Mouse (Mus musculus) neural tube, embryonic 12.5 days (tissue): ENCODE measurements at regions not wholly inside any gene's neighbourhood (a gene's known extent, or its start where the extent isn't known, plus 50 kb on each side); places are given as distances from the start of the nearest gene placed in this dataset.

Experiments used
- ATAC-seq: fragments of 200-750 bp; cut with Nextera tagmentation; 2 replicates; pipeline ENCODE4 v1.8.0; 2017; ENCODE audit warnings: low read depth, mild to moderate bottlenecking, moderate TSS enrichment, moderate library complexity; ENCODE audit not compliant: low FRiP score
- H3K27ac ChIP-seq: fragments of 300-500 bp; sonication (generic); 2 replicates; pipeline ENCODE4 v1.5.1; 2016
- H3K27me3 ChIP-seq: fragments of 300-500 bp; sonication (generic); replicated peaks from 2 replicates; pipeline ENCODE4 v1.6.1; 2016; ENCODE audit warnings: mild to moderate bottlenecking
- H3K36me3 ChIP-seq: fragments of 300-500 bp; sonication (generic); 2 replicates; pipeline ENCODE4 v1.6.1; 2016; ENCODE audit warnings: mild to moderate bottlenecking
- H3K4me1 ChIP-seq: fragments of 300-500 bp; sonication (generic); 2 replicates; pipeline ENCODE4 v1.6.1; 2016
- H3K4me2 ChIP-seq: fragments of 300-500 bp; sonication (generic); replicated peaks from 2 replicates; pipeline ENCODE4 v1.6.1; 2016; ENCODE audit warnings: mild to moderate bottlenecking
- H3K4me3 ChIP-seq: fragments of 300-500 bp; sonication (generic); 2 replicates; pipeline ENCODE4 v1.5.1; 2016
- H3K9ac ChIP-seq: fragments of 300-500 bp; sonication (generic); 2 replicates; pipeline ENCODE4 v1.6.1; 2016; ENCODE audit warnings: mild to moderate bottlenecking
- H3K9me3 ChIP-seq: fragments of 300-500 bp; sonication (generic); 2 replicates; pipeline ENCODE4 v1.6.1; 2016; ENCODE audit warnings: mild to moderate bottlenecking
- WGBS: fragments of 180-500 bp; shearing (Covaris S2); methylation state at CpG from one replicate; pipeline ENCODE4 v1.1.7; 2016; 5-methylcytosine and 5-hydroxymethylcytosine counted together

GRCm38 (mm10) chr19:14880818-14881217 lies 283.0 kb upstream of the Tle4 start:
- H3K4me3 ChIP-seq = no peak overlapping the region
- no peak overlapping the region for H3K9ac ChIP-seq
- H3K27ac ChIP-seq = no peak overlapping the region
- H3K36me3 ChIP-seq = no peaks in the 10 kb centered on the region
- WGBS = 82% methylated on average over 4 of the region's 4 CpGs
- no peak overlapping the region for H3K4me2 ChIP-seq
- no peak for ATAC-seq
- peaks cover 11% of the 10 kb centered on the region; the same call in 1 of the 2 replicates for H3K27me3 ChIP-seq
- H3K9me3 ChIP-seq = no peaks in the 10 kb centered on the region
- H3K4me1 ChIP-seq = peaks cover 16% of the 10 kb centered on the region

DNA sequence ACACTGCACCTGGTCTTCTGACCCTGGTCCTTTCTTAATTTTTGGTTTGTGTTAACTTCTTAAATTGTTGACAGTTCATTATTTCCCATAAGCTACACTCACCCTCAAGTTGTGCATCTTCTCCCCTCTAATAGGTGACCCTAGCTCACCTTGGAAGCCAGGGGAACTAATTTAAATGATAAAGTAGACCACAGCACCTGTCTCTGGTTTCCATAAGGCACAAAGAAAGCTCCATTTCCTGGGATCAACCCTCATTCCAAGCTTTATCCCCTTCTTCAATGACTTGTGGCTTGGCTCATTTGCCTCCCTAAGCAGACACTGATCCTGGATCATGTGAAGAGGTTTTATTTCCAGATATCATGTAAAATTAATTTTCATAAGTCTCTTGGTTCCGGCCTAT lies 276.1 kb upstream of the Tle4 start:
- Histone ChIP-seq H3K4me3 (no peak overlapping the region), H3K27me3 (0 out of 2 replicates have a peak, but pooled peaks cover 3% of the 10 kb centered on the region), H3K4me1 (peaks cover 9% of the 10 kb centered on the region; the same call in 1 of the 2 replicates), H3K4me2 (no peak overlapping the region), H3K36me3 (no peaks in the 10 kb centered on the region), H3K27ac (no peak overlapping the region), H3K9me3 (no peaks in the 10 kb centered on the region), H3K9ac (no peak overlapping the region)
- no peak for ATAC-seq
- 92% methylated on average over 1 of the region's 1 CpGs for WGBS

DNA sequence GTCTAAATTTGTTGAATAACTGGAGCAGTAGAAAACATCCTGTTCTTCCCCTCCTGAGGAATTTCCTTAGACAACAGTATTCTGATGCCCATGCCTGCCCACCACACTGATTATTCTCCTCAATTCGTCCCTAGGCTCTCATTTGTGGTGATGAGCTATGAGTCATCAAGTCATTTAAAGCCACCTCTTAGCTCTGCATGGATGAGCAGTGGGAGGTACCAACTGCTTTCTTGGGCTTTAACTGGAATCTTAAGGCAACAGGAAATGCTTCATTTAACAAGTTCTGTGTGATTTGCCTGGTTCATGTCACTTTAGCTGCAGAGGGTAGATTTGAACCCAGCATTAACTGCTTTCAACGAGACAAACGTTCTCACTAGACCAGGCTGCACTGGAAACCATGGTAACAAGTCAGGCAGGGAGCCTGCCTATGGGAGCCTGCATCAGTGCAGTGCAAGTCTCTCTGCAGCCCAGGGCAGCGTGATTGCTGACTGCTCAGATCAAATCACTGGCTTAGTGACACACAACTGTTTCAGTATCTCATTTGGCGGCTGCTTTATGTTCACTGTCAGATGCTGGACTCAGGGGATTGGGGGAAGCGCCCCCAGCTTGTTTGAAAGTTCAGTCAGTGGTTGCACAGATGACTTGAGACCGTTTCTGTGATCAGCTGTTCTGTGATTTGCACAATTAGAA lies 273.5 kb upstream of the Tle4 start:
- H3K36me3 ChIP-seq = no peaks in the 10 kb centered on the region
- H3K27me3 ChIP-seq = 0 out of 2 replicates have a peak, but pooled peaks cover 3% of the 10 kb centered on the region
- no peak overlapping the region for H3K9ac ChIP-seq
- H3K27ac ChIP-seq = no peak overlapping the region
- peak; percentile 93 for ATAC-seq
- WGBS = 7% methylated on average over 7 of the region's 7 CpGs
- H3K4me3 ChIP-seq = no peak overlapping the region
- peaks cover 9% of the 10 kb centered on the region; the same call in 1 of the 2 replicates for H3K4me1 ChIP-seq
- H3K4me2 ChIP-seq = no peak overlapping the region
- no peaks in the 10 kb centered on the region for H3K9me3 ChIP-seq

DNA sequence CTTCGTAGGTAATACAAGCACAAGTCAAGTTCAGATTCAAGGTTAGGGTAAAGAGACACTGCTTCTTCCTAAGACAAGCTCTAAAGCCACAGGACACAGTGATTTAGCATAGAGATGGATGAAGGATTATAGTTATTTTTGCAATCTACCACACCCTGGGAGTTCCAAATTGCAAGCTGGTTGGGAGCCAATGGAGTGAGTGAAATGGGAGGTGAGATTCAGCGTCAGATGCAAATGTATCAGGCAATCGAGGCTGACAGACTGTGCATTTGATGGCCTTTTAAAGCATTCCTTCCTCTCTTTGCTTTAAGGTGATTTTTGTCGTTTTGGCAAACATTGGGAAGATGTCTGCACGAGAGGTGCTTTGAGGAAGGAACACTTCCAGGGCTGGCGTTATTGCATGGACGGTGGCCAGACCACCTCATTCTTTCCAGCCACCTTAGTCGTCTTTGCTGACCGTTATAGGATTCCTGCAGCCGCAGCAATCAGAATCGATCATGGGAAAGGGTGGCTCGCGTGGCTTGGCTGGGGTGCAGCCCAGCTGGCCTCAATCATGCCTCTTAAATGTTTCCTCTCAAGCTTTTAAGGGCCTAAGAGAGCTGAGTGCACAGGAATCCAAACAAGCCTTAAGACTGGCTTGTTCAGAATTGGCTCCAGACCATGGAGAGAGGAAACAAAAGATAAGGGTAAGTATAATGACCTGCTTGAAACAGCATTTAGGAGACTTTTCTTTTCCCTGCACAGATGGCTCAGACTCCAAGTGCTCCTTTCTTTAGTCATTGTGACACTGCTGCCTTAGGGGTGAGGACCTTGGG lies 265.0 kb upstream of the Tle4 start:
- no peaks in the 10 kb centered on the region for H3K36me3 ChIP-seq
- H3K9ac ChIP-seq = no peak overlapping the region
- no peak overlapping the region for H3K4me3 ChIP-seq
- H3K27me3 ChIP-seq = no peaks in the 10 kb centered on the region
- H3K4me1 ChIP-seq = peaks cover 8% of the 10 kb centered on the region; the same call in 1 of the 2 replicates
- H3K27ac ChIP-seq = no peak overlapping the region
- 0 out of 2 replicates have a peak, but pooled peaks cover 9% of the 10 kb centered on the region for H3K9me3 ChIP-seq
- 33% methylated on average over 13 of the region's 13 CpGs for WGBS
- no peak for ATAC-seq
- no peak overlapping the region for H3K4me2 ChIP-seq

DNA sequence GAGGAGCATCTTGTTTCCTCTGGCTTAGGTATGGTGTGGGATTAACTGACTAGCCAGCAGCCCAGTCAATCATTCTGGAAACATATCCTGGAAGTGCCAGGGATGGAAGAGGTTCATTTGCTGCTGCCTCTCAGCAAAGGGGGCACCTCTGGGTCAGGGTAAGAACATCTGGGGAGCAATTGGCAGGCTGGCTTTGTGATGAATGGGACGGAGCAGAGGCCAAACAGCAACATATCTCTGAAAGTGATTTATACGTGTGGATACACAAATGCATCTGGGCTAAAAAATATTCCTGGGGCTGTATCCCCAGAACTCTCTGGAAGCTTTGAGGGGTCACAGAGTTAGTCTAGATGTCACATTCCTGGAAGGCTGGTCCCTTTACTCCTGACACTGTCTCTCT lies 257.2 kb upstream of the Tle4 start:
- H3K27ac ChIP-seq = no peak overlapping the region
- no peak overlapping the region for H3K4me2 ChIP-seq
- no peak for ATAC-seq
- H3K4me1 ChIP-seq = no peaks in the 10 kb centered on the region
- no peak overlapping the region for H3K9ac ChIP-seq
- no peak overlapping the region for H3K4me3 ChIP-seq
- H3K9me3 ChIP-seq = 0 out of 2 replicates have a peak, but pooled peaks cover 9% of the 10 kb centered on the region
- H3K27me3 ChIP-seq = no peaks in the 10 kb centered on the region
- WGBS = 56% methylated on average over 2 of the region's 2 CpGs
- no peaks in the 10 kb centered on the region for H3K36me3 ChIP-seq

DNA sequence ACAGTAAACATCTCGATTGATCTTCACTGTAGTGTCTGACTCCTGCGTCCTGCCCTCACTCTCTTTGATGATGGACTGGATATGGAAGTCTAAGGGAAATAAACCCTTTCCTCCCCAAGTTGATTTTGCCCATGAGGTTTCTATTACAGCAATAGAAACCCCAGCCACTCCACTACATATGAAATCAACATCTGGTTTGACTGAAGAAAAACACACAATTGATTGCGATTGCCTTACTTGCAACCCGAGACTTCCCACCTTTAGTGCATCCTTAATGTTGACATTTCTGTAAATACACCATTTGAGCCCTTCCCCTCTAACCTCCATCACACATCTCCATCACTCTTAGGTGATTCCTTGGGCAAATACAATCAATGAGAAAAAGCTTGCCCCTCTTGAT lies 255.6 kb upstream of the Tle4 start:
- Histone ChIP-seq H3K4me3 (no peak overlapping the region), H3K9me3 (no peaks in the 10 kb centered on the region), H3K9ac (no peak overlapping the region), H3K27ac (no peak overlapping the region), H3K4me1 (no peaks in the 10 kb centered on the region), H3K4me2 (no peak overlapping the region), H3K27me3 (no peaks in the 10 kb centered on the region), H3K36me3 (no peaks in the 10 kb centered on the region)
- no peak for ATAC-seq
- 79% methylated on average over 4 of the region's 4 CpGs for WGBS

GRCm38 (mm10) chr19:14849561-14849960 lies 251.7 kb upstream of the Tle4 start:
- Histone ChIP-seq H3K9ac (no peak overlapping the region), H3K9me3 (no peaks in the 10 kb centered on the region), H3K4me1 (peaks cover 7% of the 10 kb centered on the region; the same call in 1 of the 2 replicates), H3K4me2 (no peak overlapping the region), H3K27ac (no peak overlapping the region), H3K36me3 (no peaks in the 10 kb centered on the region), H3K27me3 (0 out of 2 replicates have a peak, but pooled peaks cover 3% of the 10 kb centered on the region), H3K4me3 (no peak overlapping the region)
- WGBS = 78% methylated on average over 1 of the region's 1 CpGs
- no peak for ATAC-seq

GRCm38 (mm10) chr19:14847120-14847519 lies 249.3 kb upstream of the Tle4 start:
- no peak overlapping the region for H3K9ac ChIP-seq
- H3K4me3 ChIP-seq = no peak overlapping the region
- WGBS = 23% methylated on average over 4 of the region's 4 CpGs
- H3K36me3 ChIP-seq = no peaks in the 10 kb centered on the region
- no peaks in the 10 kb centered on the region for H3K9me3 ChIP-seq
- H3K4me1 ChIP-seq = peaks cover 7% of the 10 kb centered on the region; the same call in 1 of the 2 replicates
- H3K4me2 ChIP-seq = no peak overlapping the region
- H3K27ac ChIP-seq = no peak overlapping the region
- peak; percentile 61; the same call in 1 of the 2 replicates for ATAC-seq
- H3K27me3 ChIP-seq = 0 out of 2 replicates have a peak, but pooled peaks cover 3% of the 10 kb centered on the region

- no peak overlapping the region for H3K4me3 ChIP-seq
- no peaks in the 10 kb centered on the region for H3K36me3 ChIP-seq
- H3K27me3 ChIP-seq = no peaks in the 10 kb centered on the region
- no peaks in the 10 kb centered on the region for H3K9me3 ChIP-seq
- H3K9ac ChIP-seq = no peak overlapping the region
- ATAC-seq = no peak
- 54% methylated on average over 8 of the region's 8 CpGs for WGBS
- H3K4me1 ChIP-seq = no peaks in the 10 kb centered on the region
- no peak overlapping the region for H3K4me2 ChIP-seq
- no peak overlapping the region for H3K27ac ChIP-seq
These were observed 237.8 kb upstream of the Tle4 start for GRCm38 (mm10) chr19:14835629-14836028.

DNA sequence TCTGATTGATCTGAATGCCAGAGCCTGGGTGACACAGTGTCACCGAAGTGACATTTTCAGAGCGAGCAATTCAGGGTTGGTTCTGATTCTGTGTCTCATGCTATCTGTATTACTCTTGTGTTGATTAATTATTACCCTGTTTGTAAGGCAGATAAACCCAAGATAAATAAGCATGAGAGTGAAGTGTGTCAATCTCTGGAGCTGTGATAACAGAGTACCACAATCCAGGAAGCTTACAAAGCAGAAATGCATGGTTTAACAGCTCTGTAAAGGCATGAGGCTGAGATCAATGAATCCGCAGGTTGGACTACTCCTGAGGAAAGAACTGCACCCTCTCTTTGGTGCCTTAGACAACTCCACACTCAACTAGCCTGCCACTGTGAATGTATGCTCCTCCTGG lies 218.5 kb upstream of the Tle4 start:
- H3K27ac ChIP-seq = no peak overlapping the region
- no peak for ATAC-seq
- no peaks in the 10 kb centered on the region for H3K36me3 ChIP-seq
- no peaks in the 10 kb centered on the region for H3K4me1 ChIP-seq
- H3K9me3 ChIP-seq = no peaks in the 10 kb centered on the region
- WGBS = 89% methylated on average over 3 of the region's 3 CpGs
- H3K27me3 ChIP-seq = no peaks in the 10 kb centered on the region
- no peak overlapping the region for H3K4me3 ChIP-seq
- no peak overlapping the region for H3K9ac ChIP-seq
- no peak overlapping the region for H3K4me2 ChIP-seq

GRCm38 (mm10) chr19:14806787-14807186 lies 208.9 kb upstream of the Tle4 start:
- H3K27ac ChIP-seq = no peak overlapping the region
- H3K27me3 ChIP-seq = no peaks in the 10 kb centered on the region
- no peaks in the 10 kb centered on the region for H3K4me1 ChIP-seq
- H3K4me2 ChIP-seq = no peak overlapping the region
- 72% methylated on average over 6 of the region's 6 CpGs for WGBS
- no peak for ATAC-seq
- H3K9me3 ChIP-seq = no peaks in the 10 kb centered on the region
- no peaks in the 10 kb centered on the region for H3K36me3 ChIP-seq
- no peak overlapping the region for H3K4me3 ChIP-seq
- no peak overlapping the region for H3K9ac ChIP-seq

DNA sequence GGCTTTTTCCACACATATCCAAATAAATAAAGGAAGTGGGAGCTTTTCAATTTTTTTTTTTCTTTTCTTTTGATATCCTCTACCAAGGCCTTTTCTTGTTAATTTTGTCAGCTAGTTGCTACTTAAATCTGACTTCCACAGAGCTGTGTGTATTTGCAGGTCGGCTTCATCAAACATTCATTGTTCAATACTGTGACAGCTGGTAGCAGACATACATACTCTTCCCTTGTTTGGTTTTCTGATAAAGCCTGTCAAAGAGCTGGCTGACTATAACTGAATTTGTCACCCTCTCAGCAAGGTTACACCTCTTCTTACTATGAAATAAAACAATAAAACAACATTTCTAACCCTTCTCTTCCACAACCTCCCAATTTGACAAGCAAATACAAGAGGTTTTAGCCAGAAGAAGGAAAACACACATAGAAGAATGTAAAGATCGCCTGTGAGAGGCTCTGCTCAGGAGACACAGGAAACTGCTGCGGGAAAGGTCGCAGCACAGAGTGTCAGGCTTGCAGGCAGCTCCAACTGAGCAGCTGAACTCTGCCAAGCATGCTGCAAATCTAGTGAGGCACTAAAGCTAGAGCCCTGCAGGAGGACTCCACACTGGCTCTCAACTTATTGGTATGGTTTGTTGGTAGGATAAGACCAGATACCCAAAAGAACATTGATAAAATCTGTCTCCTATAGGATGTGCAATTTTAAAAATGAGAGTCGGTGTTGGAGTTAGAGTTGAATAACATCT lies 205.2 kb upstream of the Tle4 start:
- no peaks in the 10 kb centered on the region for H3K27me3 ChIP-seq
- H3K36me3 ChIP-seq = no peaks in the 10 kb centered on the region
- H3K27ac ChIP-seq = no peak overlapping the region
- no peaks in the 10 kb centered on the region for H3K9me3 ChIP-seq
- ATAC-seq = no peak
- no peak overlapping the region for H3K9ac ChIP-seq
- H3K4me1 ChIP-seq = no peaks in the 10 kb centered on the region
- H3K4me3 ChIP-seq = no peak overlapping the region
- WGBS = 33% methylated on average over 5 of the region's 5 CpGs
- H3K4me2 ChIP-seq = no peak overlapping the region
